Mouse (Mus musculus): ENCODE results near the gene Rpl41.

- TF ChIP-seq POLR2A (IDR thresholded peaks at IDR 0.05; ENCODE audit: insufficient read depth, low read depth, low read length) (no peak), CTCF (IDR thresholded peaks at IDR 0.05) (no peak), EP300 (IDR thresholded peaks at IDR 0.05; ENCODE audit: insufficient read depth, low read depth, low read length) (no peak)
Measured at GRCm38 (mm10) chr10:128579298-128579697, 30.2 kb upstream of the Rpl41 start.
